Mouse (Mus musculus) liver, embryonic 12.5 days (tissue): ENCODE data around the gene Zeb2. TPM values are rescaled to one million over a fixed set of nuclear protein-coding genes. Genes with fewer than 3 reads are reported as not detected.

Source experiments
- ATAC-seq: fragments of 200-750 bp; cut with Nextera tagmentation; 2 replicates; pipeline ENCODE4 v1.8.0; 2017; ENCODE audit warnings: moderate number of reproducible peaks, mild to moderate bottlenecking, moderate library complexity
- H3K27ac ChIP-seq: fragments of 300-500 bp; sonication (generic); 2 replicates; pipeline ENCODE4 v1.5.1; 2016; ENCODE audit warnings: mild to moderate bottlenecking
- H3K27me3 ChIP-seq: fragments of 300-500 bp; sonication (generic); replicated peaks from 2 replicates; pipeline ENCODE4 v1.6.1; 2016; ENCODE audit warnings: mild to moderate bottlenecking, moderate library complexity
- H3K36me3 ChIP-seq: fragments of 300-500 bp; sonication (generic); 2 replicates; pipeline ENCODE4 v1.6.1; 2016; ENCODE audit warnings: mild to moderate bottlenecking, moderate library complexity
- H3K4me1 ChIP-seq: fragments of 300-500 bp; sonication (generic); 2 replicates; pipeline ENCODE4 v1.6.1; 2016
- H3K4me2 ChIP-seq: fragments of 300-500 bp; sonication (generic); 2 replicates; pipeline ENCODE4 v1.6.1; 2016; ENCODE audit warnings: mild to moderate bottlenecking, moderate library complexity
- H3K4me3 ChIP-seq: fragments of 300-500 bp; sonication (generic); 2 replicates; pipeline ENCODE4 v1.5.1; 2016; ENCODE audit warnings: mild to moderate bottlenecking, moderate library complexity
- H3K9ac ChIP-seq: fragments of 300-500 bp; sonication (generic); 2 replicates; pipeline ENCODE4 v1.6.1; 2016; ENCODE audit warnings: mild to moderate bottlenecking, moderate library complexity
- H3K9me3 ChIP-seq: fragments of 300-500 bp; sonication (generic); replicated peaks from 2 replicates; pipeline ENCODE4 v1.6.1; 2016; ENCODE audit warnings: mild to moderate bottlenecking, moderate library complexity
- WGBS: fragments of 180-500 bp; shearing (Covaris S2); methylation state at CpG from one replicate; pipeline ENCODE4 v1.1.7; 2016; ENCODE audit not compliant: insufficient replicate concordance; 5-methylcytosine and 5-hydroxymethylcytosine counted together
- polyA plus RNA-seq: library from polyadenylated mRNA; unstranded; fragments of >200 nt; fragmentation: Nextera tagmentation; extraction: Ambion mirVana; gene quantifications from 2 replicates; pipeline ENCODE4 v1.2.1, GENCODE M21; 2016

Zeb2 gene
- polyA plus RNA-seq, 1 experiment from 2014 or later: 22.1 TPM

DNA sequence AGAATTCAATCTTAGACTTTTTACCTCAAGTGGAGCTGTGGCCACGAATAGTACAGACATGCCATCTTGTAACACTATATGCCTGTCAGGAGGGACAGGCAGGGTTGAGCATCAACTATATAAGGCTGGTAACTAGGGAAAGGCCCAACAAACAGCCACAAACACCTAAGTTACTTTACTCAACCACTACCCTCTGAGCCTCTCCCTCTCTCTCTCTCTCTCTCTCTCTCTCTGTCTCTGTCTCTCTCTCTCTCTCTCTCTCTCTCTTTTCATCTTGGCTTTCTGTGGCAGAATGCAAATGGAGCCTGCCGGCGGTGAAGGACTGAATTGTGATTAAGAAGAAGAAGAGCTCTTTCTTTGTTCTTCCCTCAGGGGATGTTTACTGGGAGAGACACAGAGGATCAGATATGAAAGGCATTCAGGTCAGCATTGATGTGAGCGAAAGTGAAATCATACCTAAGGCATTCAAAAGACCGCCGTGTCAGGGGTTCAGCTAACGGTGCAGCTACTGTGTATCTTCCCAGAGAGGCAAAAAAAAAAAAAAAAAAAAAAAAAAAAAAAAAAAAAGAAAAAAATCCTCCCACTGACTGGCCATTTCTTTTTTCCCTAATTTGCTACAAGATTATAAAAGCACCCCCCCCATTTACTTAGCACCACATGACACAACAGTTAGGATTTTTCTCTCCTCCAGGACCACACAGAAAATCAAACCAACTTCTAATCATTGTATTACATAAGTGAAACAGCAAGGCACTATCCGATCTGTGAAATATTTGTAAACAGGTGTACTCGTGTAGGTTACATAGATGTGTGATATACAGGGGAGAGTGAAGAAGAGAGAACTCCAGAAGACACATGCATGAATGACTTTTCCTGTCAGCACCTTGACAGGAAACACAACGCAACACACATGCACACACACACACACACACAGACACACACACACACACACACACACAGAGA is 13.9 kb downstream of the Zeb2 start:
- no peaks in the 10 kb centered on the region for H3K9me3 ChIP-seq
- H3K27me3 ChIP-seq: 0 out of 2 replicates have a peak, but pooled peaks cover 6% of the 10 kb centered on the region
- WGBS: 52% methylated on average over 10 of the region's 10 CpGs
- H3K9ac ChIP-seq: peak overlapping the region; percentile 2; the same call in 1 of the 2 replicates
- no peak overlapping the region for H3K4me3 ChIP-seq
- H3K27ac ChIP-seq: peak overlapping the region; percentile 45; the same call in 1 of the 2 replicates
- no peak for ATAC-seq
- H3K36me3 ChIP-seq: peaks cover 37% of the 10 kb centered on the region
- peak overlapping the region; percentile 5; the same call in 1 of the 2 replicates for H3K4me2 ChIP-seq
- H3K4me1 ChIP-seq: peaks cover 96% of the 10 kb centered on the region

DNA sequence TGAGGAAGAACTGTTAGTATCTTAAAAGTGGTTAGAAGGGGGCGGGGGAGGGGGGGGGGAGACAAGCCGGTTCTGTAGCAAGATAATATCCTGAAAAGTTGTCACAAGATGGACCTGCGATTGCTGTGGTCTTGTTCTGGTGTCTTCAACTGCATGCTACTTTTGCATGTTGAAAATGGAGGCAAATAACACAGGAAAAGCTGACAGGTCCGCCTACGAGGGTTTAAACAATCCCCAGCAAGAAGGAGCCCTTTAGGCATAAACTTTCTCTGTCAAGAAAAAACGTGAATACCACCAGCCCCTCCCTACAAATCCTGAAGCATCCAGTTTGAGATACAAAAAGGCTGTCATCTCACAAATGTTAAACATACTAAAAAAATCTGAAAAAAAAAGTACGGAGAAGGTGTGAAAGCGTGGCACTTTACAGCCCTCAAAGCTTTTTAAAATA is 15.0 kb downstream of the Zeb2 start:
- no peak overlapping the region for H3K4me3 ChIP-seq
- no peak overlapping the region for H3K4me2 ChIP-seq
- peaks cover 37% of the 10 kb centered on the region for H3K36me3 ChIP-seq
- H3K4me1 ChIP-seq: peaks cover 95% of the 10 kb centered on the region
- H3K9ac ChIP-seq: no peak overlapping the region
- 43% methylated on average over 8 of the region's 8 CpGs for WGBS
- no peak for ATAC-seq
- no peaks in the 10 kb centered on the region for H3K9me3 ChIP-seq
- H3K27me3 ChIP-seq: 0 out of 2 replicates have a peak, but pooled peaks cover 6% of the 10 kb centered on the region
- H3K27ac ChIP-seq: no peak overlapping the region; the same call in 1 of the 2 replicates

DNA sequence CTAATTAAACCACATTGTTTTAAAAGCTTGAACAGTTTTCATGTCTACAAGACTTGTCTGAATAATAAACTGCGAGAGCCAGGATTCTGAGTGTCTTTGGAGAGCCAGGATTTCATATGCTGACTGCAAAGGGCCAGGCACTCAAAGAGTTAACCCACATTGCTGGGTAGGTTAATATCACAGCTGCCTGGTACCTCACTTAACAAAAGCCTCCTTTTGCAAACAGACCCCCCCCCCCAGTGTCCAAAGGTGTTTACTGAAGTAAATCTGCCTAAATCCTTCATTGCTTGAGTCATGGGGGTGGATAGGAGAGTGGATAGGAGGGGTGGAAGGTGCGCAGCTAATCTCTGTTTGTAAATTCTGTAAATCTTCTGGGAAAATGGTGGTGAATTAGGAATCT is 15.6 kb downstream of the Zeb2 start:
- 70% methylated on average over 2 of the region's 2 CpGs for WGBS
- no peak overlapping the region for H3K4me3 ChIP-seq
- H3K36me3 ChIP-seq: peaks cover 40% of the 10 kb centered on the region
- H3K9ac ChIP-seq: peak overlapping the region; percentile 10; the same call in 1 of the 2 replicates
- peak overlapping the region; percentile 59 for H3K4me2 ChIP-seq
- peaks cover 94% of the 10 kb centered on the region for H3K4me1 ChIP-seq
- ATAC-seq: no peak
- no peaks in the 10 kb centered on the region for H3K9me3 ChIP-seq
- H3K27ac ChIP-seq: peak overlapping the region; percentile 74
- H3K27me3 ChIP-seq: 0 out of 2 replicates have a peak, but pooled peaks cover 6% of the 10 kb centered on the region

DNA sequence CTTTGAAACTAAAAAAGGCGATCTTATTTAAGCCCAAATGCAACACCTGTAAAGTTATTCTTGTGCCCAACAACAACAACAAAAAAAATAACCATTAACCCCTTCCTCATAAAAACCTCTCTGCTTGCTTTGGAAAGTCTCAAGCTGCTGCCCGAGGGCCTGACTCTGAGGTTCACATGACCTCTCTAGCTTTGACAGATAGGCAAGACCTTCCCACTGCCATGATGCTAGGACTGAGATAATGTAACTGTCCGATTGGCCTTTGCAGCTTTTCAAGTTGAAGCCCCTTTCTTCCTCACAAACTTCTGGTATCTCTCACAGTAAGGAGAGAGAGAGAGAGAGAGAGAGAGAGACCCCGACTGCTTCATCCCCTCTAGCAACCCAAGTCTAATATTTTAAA is 16.2 kb downstream of the Zeb2 start:
- H3K4me2 ChIP-seq: peak overlapping the region; percentile 59
- peak overlapping the region; percentile 15; the same call in 1 of the 2 replicates for H3K4me3 ChIP-seq
- ATAC-seq: peak; percentile 72
- H3K27me3 ChIP-seq: 0 out of 2 replicates have a peak, but pooled peaks cover 6% of the 10 kb centered on the region
- peaks cover 38% of the 10 kb centered on the region for H3K36me3 ChIP-seq
- 13% methylated on average over 4 of the region's 4 CpGs for WGBS
- peak overlapping the region; percentile 74 for H3K27ac ChIP-seq
- no peaks in the 10 kb centered on the region for H3K9me3 ChIP-seq
- peaks cover 89% of the 10 kb centered on the region for H3K4me1 ChIP-seq
- H3K9ac ChIP-seq: peak overlapping the region; percentile 10; the same call in 1 of the 2 replicates

DNA sequence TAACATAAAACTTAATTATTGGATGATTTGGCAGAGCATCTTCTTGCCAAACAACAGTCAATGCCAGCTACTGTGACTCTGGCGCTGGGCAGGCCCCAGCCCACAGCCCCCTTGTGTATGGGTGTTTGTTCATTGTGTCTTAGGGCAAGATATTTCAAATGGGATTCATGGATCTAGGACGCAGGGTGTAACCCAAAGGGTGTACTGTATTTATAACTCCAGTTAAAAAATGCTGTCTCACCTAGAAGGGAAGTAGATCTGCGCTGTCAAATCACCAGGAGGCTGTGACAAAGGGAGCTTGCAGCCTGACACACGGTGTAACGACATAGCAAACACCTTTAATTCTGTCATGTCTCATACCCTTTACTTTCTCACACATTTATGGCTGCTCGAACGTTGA is 16.6 kb downstream of the Zeb2 start:
- Histone ChIP-seq H3K4me2 (peak overlapping the region; percentile 59), H3K9ac (peak overlapping the region; percentile 10; the same call in 1 of the 2 replicates), H3K4me1 (peaks cover 85% of the 10 kb centered on the region), H3K4me3 (peak overlapping the region; percentile 15; the same call in 1 of the 2 replicates), H3K27ac (peak overlapping the region; percentile 74), H3K36me3 (peaks cover 38% of the 10 kb centered on the region), H3K27me3 (0 out of 2 replicates have a peak, but pooled peaks cover 5% of the 10 kb centered on the region), H3K9me3 (no peaks in the 10 kb centered on the region)
- ATAC-seq: peak; percentile 90
- 32% methylated on average over 7 of the region's 7 CpGs for whole genome bisulfite sequencing

DNA sequence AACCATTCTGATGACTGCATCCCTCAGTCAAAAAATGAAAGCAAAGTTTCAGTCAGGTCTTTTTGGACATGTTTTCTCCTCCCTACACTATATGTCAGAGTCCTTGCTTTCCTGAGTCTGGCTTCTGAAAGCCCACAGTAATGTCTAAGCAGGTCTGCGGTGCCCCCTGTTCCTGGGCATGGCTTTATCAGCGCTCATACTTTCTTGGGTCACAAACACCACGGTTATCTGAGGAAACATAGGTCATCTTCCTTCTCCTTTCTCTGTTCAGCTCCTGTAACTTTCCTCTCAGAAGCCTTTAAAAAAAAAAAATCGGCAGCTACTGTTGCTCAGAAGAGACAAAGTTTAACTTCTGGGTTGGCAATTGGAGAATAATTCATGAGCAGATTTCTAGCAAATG is 17.2 kb downstream of the Zeb2 start:
- WGBS: 11% methylated on average over 4 of the region's 4 CpGs
- H3K9ac ChIP-seq: peak overlapping the region; percentile 10; the same call in 1 of the 2 replicates
- H3K9me3 ChIP-seq: no peaks in the 10 kb centered on the region
- no peaks in the 10 kb centered on the region for H3K27me3 ChIP-seq
- H3K4me1 ChIP-seq: peaks cover 79% of the 10 kb centered on the region
- H3K36me3 ChIP-seq: peaks cover 38% of the 10 kb centered on the region
- ATAC-seq: peak; percentile 53; the same call in 1 of the 2 replicates
- peak overlapping the region; percentile 74 for H3K27ac ChIP-seq
- peak overlapping the region; percentile 59 for H3K4me2 ChIP-seq
- H3K4me3 ChIP-seq: peak overlapping the region; percentile 17; the same call in 1 of the 2 replicates

DNA sequence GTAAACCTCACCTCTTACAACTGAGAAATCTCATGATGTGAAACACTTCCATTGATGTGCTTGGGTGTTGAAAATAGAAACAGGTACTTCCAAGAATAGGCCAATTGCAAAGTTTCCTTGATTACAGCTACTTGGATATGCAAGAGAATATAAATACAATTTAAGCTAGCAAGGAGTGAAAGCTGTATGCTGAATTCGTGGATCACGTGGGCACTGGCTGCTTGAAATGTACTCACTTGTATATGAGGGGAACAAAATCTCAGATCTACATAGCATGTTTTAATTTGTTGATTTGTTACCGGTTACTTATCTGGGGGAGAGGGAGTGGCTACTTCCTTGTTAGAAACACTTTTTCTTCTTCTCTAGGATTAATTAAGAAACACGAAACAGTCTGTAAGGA is 18.1 kb downstream of the Zeb2 start:
- no peak overlapping the region for H3K9ac ChIP-seq
- no peaks in the 10 kb centered on the region for H3K9me3 ChIP-seq
- H3K4me3 ChIP-seq: no peak overlapping the region
- WGBS: 52% methylated on average over 4 of the region's 4 CpGs
- H3K36me3 ChIP-seq: peaks cover 39% of the 10 kb centered on the region
- no peak overlapping the region for H3K27ac ChIP-seq
- H3K27me3 ChIP-seq: no peaks in the 10 kb centered on the region
- peaks cover 73% of the 10 kb centered on the region for H3K4me1 ChIP-seq
- no peak overlapping the region for H3K4me2 ChIP-seq
- ATAC-seq: no peak

DNA sequence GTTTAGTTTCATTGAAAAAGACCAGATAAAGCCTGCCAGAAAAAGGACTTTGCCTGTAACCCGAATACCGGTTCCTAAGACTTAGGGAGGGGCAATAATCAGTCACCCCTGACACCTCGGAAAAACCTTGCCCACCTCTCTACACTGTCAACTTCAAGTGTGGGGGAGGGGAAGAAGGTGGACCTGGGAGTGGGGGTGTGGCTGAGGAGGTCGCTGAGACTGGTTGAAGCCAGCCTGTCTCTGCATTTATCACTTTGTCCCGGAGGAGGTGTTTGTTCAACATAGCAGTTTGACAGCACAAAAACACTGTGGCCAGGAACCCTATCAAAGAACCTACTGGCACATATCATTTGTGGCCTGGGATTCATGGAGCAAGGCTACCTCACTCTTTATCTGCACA is 19.2 kb downstream of the Zeb2 start:
- H3K36me3 ChIP-seq: peaks cover 49% of the 10 kb centered on the region
- ATAC-seq: peak; percentile 39; the same call in 1 of the 2 replicates
- no peak overlapping the region for H3K4me3 ChIP-seq
- peaks cover 66% of the 10 kb centered on the region for H3K4me1 ChIP-seq
- H3K27ac ChIP-seq: peak overlapping the region; percentile 43; the same call in 1 of the 2 replicates
- peak overlapping the region; percentile 10 for H3K4me2 ChIP-seq
- H3K9ac ChIP-seq: peak overlapping the region; percentile 50
- no peaks in the 10 kb centered on the region for H3K9me3 ChIP-seq
- 10% methylated on average over 5 of the region's 5 CpGs for WGBS
- H3K27me3 ChIP-seq: no peaks in the 10 kb centered on the region

DNA sequence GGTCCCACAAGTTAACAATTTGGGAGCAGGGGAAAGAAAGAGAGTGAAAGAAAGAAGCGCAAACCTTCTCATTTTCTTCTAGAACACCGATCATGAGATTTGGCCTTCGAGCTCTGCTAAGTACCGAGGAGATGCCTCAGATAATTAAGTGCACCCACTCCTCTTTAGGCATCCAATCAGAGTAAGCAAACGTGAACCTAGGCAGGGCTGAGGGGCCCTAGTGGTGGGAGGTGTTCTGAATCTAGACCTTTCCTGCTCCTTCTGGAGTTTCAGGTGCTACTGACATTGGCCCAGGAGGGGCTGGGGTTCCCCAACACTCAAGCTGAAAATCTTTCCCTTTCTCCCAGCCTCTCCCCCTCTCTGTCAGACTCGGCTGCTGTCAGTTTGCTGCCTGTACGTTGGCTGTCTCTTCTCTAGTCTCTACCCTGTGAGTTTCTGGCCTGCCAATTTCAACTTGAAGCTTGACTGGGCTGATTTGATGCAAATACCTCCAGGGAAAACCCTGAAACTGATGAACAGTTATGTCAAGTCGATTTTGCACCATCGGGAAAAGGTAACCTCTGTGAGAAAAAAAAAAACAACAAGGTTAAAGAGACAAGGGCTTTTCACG is 20.5 kb downstream of the Zeb2 start:
- ATAC-seq: no peak

DNA sequence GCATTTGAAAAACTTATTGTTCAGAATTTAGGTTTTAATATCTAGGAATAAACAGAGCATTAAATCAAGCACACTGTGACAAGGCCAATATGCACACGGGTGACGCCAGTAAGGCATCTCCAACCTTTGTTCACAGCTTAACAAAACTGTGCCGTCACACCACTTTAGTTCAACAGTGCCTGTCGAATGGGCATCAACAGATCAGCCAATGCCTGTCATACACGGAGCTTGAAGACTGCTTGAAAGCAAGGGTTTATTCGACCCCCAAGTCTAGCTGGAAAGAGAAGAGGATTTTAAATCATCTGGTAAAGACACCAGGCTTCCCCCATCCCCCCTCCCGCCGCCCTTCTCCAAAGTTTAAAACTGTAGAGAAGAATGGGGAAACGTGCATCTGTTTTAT is 21.4 kb downstream of the Zeb2 start:
- H3K36me3 ChIP-seq: peaks cover 53% of the 10 kb centered on the region
- H3K4me1 ChIP-seq: peaks cover 45% of the 10 kb centered on the region

More for the DNA sequence above, 20.5 kb downstream of the Zeb2 start:
- H3K4me1 ChIP-seq: peaks cover 54% of the 10 kb centered on the region
- no peak overlapping the region for H3K4me2 ChIP-seq
- WGBS: 65% methylated on average over 10 of the region's 10 CpGs
- 0 out of 2 replicates have a peak overlapping the region, but pooled peaks have one; percentile 20 for H3K27ac ChIP-seq
- no peak overlapping the region for H3K9ac ChIP-seq
- no peaks in the 10 kb centered on the region for H3K9me3 ChIP-seq
- no peaks in the 10 kb centered on the region for H3K27me3 ChIP-seq
- peaks cover 47% of the 10 kb centered on the region for H3K36me3 ChIP-seq
- no peak overlapping the region for H3K4me3 ChIP-seq

DNA sequence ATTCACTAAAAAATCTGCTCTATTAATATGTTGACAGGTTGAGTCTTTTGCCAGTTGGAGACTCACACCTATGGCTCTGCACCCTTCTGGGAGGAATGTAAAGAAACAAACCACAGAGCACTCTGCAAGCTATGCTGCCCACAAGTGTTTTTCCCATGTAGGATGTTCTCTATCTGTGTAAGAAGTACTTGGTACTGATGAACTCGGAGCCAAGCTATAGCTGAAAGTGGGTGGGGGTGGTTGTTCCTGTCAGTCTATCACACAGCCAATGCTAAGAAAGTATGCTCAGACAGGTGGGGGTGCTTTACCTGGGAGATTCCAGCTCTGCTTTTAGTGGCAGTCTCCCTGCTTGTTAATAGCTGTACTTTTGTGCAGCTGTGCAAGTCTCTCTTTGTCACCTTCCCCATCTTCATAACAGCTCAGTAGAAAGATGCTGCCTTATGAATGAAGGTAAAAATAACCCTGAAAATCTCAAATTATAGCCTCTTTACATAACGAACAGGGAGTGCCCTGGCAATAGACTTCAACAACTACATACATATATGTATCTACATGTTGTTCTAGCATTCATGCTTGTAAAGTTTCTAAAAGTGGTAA is 22.7 kb downstream of the Zeb2 start:
- Histone ChIP-seq H3K27ac (no peak overlapping the region), H3K4me3 (no peak overlapping the region), H3K9me3 (no peaks in the 10 kb centered on the region), H3K9ac (no peak overlapping the region), H3K27me3 (no peaks in the 10 kb centered on the region), H3K4me1 (peaks cover 42% of the 10 kb centered on the region), H3K36me3 (peaks cover 58% of the 10 kb centered on the region), H3K4me2 (no peak overlapping the region)
- 66% methylated on average over 2 of the region's 2 CpGs for WGBS
- ATAC-seq: no peak

More for the DNA sequence above, 21.4 kb downstream of the Zeb2 start:
- Histone ChIP-seq H3K4me2 (no peak overlapping the region), H3K9me3 (no peaks in the 10 kb centered on the region), H3K9ac (no peak overlapping the region), H3K27ac (no peak overlapping the region), H3K27me3 (no peaks in the 10 kb centered on the region), H3K4me3 (no peak overlapping the region)
- 72% methylated on average over 9 of the region's 9 CpGs for WGBS
- ATAC-seq: no peak
